Mouse (Mus musculus) cerebellum, adult 18-20 months (tissue): ENCODE results near the gene Dock4.

Source experiments
- DNase-seq, 2 experiments: peaks; one replicate each; pipeline ENCODE4 v3.0.0; 2021

The Dock4 gene

GRCm38 (mm10) chr12:40463828-40464227, 18.1 kb downstream of the Dock4 start:
- DNase-seq, result no peak

DNA sequence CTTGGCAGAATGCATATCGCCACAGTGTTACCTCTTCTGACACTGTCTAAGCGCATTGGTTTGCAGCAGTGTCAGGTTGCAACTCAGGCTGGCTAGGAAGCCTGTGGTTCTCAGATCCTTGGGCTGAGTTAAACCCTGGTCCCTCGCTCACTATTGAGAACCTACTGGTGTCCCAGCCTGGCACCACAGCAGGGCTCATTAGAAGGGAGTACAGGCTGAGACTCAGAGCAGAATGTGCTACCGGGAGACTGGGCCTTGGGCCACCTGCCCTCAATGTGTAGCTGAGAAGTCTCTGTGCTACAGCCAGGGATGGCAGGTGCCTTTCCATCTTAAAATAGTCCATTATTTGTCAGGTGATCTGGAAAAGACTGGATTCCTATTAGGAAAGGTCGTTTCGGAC, 18.5 kb downstream of the Dock4 start:
- DNase-seq, result peak; percentile 88 to 95

- no peak for DNase-seq
These were observed 22.5 kb downstream of the Dock4 start for GRCm38 (mm10) chr12:40468235-40468634.

GRCm38 (mm10) chr12:40469009-40469408, 23.3 kb downstream of the Dock4 start:
- DNase-seq, result no peak

GRCm38 (mm10) chr12:40471649-40472399, 26.1 kb downstream of the Dock4 start:
- DNase-seq, result no peak

DNA sequence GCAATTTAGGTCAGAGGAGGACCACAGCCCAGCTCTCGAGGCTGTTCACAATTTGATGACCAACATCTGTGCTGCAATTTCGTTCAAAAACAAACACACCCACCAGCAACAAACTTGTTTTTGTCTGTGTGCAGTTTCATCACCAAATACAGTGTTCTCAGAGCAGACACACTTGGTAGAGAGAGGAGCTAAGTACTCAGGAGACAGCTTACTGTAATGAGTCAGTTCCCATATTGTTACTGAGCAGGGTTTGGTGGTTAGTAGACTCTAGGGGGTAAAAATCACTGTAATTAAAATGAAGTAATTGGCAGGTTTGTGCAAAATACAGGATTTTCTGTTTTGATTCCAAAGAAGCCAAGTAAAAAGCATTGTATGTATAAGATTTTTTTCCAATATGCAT, 28.0 kb downstream of the Dock4 start:
- no peak for DNase-seq

DNA sequence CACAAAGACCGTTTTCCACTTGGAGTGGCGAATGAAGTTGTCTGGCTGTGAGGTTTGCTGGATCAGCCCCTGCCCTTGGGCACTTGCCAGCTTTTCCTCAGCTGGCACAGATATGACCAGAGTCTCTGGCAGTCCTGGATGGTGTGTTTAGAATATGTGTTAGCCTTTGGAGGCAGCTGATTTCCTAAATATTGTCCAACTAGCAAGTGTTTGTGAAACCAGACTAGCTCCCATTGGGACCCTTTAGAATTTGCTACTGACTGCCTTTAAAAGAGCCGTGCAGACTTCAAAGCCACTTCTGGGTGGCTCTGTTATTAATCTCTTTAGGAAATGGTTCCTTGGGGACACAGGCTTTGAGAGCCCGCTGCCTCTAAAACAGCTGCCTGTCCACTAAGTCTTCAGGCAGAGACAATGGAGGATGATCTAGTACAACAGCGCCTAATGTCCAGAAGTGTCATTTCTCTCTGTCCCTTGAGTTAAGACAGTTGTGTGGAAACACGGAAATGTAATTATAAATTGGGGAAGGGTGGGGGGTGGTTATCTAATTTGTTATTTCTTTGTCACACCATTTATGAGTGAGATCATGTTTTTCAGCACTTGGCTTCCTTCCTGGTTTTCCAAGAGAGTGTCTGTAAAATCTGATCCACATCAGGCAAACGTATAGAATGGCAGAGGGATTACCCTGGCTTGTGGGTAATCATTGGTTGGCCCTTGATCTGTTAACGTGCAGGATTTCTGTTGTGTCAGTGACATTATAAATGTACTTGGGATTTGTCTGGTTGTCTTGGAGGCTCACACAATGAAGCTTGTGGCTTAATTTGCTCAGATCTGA, 32.1 kb downstream of the Dock4 start:
- DNase-seq, result no peak

DNA sequence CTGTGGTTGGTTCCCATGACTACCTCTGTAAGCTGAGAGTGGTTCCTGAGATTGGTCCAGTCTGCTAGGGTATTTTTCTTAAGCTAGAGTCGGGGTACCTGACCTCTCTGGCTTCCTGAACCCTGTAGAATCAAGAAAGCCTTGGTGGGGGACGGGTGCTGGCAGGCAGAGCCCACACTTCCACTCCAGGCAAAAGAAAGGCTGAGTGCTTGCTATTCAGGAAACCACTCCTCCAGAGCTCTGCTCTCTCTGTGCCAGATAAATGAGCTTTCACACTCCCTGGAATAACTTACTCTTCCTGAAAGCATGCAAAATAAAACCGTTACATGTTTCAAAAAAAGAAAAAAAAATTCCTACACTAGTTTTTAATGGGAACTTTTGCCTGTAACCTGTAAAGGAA, 38.5 kb downstream of the Dock4 start:
- DNase-seq, result no peak

GRCm38 (mm10) chr12:40485210-40485609, 39.5 kb downstream of the Dock4 start:
- DNase-seq, result no peak

GRCm38 (mm10) chr12:40486047-40486837, 40.5 kb downstream of the Dock4 start:
- no peak for DNase-seq

GRCm38 (mm10) chr12:40496387-40496786, 50.6 kb downstream of the Dock4 start:
- no peak for DNase-seq

DNA sequence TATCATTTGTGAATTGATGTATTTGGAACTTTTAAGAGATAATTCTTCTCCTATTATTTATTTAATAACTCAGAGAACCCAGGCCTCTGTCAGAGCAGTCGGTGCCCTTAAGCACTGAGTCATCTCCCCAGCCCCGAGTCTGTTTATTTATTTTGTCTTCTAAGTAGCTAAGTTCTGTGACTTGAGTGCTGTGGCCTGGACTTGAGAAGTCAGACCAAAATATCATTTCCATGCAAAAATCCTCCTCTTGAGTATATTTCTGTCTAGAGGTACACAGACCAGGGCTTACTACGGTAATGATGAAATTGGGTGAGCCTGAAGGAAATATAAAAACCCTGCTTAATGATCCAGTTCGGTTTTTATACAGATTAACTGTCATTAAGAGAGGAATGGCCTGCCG, 52.1 kb downstream of the Dock4 start:
- DNase-seq, result no peak

- DNase-seq, result peak; percentile 52 to 64
These were observed 52.5 kb downstream of the Dock4 start for GRCm38 (mm10) chr12:40498250-40498671.

DNA sequence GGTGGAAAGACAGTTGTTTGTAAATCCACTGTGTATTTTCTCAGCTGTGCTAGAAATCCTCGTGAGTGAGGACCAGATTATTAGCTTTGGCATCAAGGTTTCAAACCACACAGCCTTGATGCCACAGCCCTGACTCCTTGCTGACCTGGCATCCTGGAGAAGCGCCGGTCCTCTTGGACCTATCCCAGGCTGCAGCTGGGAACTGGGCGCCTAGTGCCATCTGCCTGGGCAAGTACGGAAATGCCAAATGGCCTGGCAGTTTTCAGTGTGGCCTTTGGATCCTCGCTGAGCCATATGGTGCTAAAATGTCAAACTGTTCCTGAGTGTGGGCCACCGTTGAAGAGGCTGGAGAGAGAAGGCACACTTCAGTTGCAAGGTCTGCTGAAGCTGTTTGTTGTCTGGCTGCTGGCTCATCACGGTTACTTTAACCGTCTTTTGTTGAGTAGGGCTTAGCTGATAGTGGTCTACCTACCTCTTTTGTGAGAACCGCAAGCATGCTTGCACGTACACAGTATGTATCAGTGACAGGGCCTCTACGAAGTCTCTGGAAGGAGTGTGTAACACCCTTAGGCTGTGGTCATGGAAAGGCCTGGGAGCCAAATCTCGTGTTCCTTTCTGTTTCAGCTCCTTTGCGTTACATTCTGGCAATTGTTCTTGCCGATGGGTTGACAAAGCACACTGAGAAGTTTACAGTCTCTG, 53.3 kb downstream of the Dock4 start:
- peak; percentile 96 to 97 for DNase-seq

GRCm38 (mm10) chr12:40499627-40500329, 54.0 kb downstream of the Dock4 start:
- DNase-seq, result peak; percentile 59

- DNase-seq, result no peak
These were observed 55.4 kb downstream of the Dock4 start for GRCm38 (mm10) chr12:40501141-40501540.

- DNase-seq, result peak in 1 of 2 experiments; percentile 40
These were observed 57.8 kb downstream of the Dock4 start for GRCm38 (mm10) chr12:40503520-40503919.

GRCm38 (mm10) chr12:40504687-40505086, 58.9 kb downstream of the Dock4 start:
- DNase-seq, result no peak

DNA sequence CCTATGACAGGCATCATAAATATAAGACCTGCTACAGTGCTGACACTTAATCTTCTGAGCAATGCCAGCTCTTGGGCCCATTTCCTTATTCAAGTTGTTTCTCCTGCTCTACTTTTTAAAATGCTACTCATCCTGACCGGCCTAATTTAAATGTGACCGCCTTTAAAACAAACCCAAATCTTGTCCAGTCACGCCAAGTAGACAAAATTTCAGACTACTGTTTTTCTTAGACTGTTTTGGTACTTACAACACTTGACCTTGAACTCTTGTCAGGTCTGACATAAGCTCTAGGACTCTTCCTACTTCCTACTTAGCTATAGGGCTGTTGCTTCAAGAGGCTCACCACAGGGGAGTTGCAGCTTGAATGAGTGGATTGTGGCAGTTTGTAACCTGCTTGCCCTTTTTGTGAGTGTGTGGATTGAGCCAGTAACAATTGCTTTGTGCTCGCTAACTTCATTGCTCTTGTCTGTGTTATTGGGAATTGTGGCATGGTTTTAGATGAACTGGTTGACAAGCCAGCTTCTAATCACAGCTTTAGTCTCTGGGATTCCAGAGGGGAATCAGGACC, 62.2 kb downstream of the Dock4 start:
- no peak for DNase-seq

DNA sequence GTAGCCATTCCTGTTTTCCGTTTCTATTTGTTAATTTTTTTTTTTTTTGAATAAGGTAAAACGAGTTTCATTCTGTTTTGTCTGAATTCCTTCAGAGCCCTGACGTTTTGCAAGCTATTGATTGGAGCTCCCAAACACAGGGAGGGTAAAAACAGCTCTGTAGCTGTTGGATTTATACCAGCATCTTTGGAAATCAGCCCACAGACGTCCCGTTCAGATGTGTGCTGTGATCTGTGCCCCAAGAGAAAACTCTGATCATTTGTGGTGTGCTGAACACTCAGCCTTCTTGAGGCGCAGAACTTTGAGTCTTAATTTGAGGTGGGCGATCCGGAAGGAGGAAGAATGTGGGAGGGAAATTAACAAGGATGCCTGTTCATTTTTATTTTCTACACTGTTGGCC, 62.7 kb downstream of the Dock4 start:
- DNase-seq, result no peak

GRCm38 (mm10) chr12:40511643-40512369, 66.1 kb downstream of the Dock4 start:
- peak in 1 of 2 experiments; percentile 30 for DNase-seq
